Mouse (Mus musculus) kidney, adult 8-10 months (tissue): ENCODE data around the gene Nxpe3.

Source experiments
- DNase-seq, 2 experiments: peaks; one replicate each; pipeline ENCODE4 v3.0.0; 2022

Gene Nxpe3

DNA sequence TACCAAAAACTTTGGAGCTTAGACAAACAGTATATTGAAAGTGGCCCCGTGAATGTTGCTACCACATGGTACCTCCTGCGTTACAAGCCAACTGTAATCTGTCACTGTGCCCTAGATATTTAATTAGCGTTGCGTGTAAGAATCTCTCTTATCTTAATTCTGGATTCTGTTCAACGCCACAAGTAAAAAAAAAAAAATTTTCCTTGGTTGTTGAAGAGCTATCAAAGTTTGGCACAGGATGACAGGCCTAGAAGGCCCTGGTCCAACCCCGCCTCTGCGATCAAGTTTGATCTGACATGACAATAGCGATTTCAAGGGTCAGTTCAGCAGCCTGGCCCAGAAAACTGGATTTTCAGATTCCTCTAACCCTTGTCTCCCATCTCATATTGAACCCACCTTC lies 62.5 kb downstream of the Nxpe3 start:
- no peak for DNase-seq

GRCm38 (mm10) chr16:55832040-55832439 lies 63.0 kb downstream of the Nxpe3 start:
- DNase-seq, result no peak

DNA sequence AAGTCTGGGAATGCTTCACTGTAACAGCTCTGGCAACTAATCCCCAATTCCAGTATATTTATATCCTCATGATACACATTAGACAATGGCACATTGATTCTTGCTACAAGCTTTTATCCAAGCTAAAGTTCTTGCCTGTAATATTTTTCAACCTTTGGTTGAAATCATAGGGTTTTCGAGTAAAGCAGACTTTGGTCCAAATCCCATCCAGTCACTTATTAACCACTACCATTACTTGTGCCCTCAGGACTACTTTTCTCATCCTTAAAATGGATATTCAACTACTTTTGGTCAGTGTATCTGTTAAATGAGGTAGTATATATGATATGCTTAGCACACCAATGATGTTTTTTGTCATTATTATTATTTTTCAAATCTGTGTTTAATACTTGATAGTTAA lies 63.6 kb downstream of the Nxpe3 start:
- no peak for DNase-seq

DNA sequence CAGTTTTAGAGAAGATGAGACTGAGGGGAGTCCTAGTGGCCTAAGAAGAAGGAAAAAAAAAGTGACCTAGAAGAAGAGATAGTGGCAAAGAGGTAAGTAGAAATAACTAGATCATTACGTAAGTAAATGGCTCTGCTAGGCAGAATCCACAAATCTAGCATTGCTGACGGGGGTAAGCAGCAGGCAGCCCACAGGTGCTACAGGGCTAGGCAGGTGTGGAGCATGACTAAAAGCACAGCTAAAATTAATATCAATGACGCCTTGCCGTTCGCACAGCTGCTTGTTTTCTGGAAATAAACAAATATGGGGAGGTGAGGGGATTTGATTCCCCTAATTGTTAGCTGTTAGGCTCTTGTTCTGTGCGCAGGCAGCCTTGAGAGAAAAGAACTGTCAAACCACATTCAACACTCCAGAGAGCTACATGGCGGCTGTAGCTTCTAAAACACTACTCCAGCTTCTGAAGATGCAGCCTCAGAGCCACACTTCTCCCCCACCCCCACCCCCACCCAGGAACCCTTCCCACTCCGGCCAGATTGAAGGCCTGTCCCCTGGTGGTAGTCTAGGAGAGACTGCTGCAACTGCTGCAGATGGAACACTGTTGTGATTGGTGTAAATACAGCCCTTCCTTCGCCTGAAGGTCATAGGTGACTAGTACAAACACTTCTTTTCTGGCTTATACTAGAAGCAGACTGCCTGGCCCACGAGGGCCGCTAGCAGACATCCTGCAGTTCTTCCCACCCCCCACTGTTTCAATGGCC lies 71.5 kb downstream of the Nxpe3 start:
- no peak for DNase-seq

DNA sequence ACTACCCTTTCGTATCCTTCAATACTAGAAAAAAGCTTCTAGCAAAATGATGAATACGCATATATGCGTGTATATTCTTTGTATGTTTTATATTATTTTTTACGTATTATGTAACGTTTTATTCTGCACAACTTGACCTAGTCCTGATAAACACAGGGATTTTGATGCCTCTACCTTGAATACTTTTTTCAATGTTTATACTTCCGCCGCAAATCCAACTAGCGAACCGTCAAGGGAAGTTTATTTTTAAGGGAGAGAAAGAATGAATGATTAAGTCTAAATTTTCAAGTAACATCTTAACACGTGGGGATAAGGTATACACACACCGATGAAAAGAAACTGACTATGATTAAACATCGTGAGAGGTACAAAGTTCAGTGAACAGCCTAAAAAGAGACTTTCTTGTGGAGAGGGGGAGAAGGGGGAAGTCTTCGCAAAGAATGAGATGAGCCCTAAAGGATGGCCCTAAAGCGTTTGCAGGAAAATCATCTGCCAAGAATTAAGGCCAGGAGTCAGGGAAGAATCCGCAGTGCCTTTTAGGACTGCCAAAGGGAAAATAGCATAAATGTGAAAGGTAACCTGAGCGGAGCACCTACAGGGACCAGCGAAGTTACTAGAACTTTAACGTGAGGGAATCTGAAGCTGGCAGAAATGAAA lies 72.2 kb downstream of the Nxpe3 start:
- no peak for DNase-seq

- peak; percentile 97 for DNase-seq
Observed at GRCm38 (mm10) chr16:55821997-55822740, 72.9 kb downstream of the Nxpe3 start.

GRCm38 (mm10) chr16:55821571-55821981 lies 73.5 kb downstream of the Nxpe3 start:
- peak in 1 of 2 experiments; percentile 48 for DNase-seq

- DNase-seq, result no peak
Observed at GRCm38 (mm10) chr16:55820916-55821570, 74.0 kb downstream of the Nxpe3 start.

DNA sequence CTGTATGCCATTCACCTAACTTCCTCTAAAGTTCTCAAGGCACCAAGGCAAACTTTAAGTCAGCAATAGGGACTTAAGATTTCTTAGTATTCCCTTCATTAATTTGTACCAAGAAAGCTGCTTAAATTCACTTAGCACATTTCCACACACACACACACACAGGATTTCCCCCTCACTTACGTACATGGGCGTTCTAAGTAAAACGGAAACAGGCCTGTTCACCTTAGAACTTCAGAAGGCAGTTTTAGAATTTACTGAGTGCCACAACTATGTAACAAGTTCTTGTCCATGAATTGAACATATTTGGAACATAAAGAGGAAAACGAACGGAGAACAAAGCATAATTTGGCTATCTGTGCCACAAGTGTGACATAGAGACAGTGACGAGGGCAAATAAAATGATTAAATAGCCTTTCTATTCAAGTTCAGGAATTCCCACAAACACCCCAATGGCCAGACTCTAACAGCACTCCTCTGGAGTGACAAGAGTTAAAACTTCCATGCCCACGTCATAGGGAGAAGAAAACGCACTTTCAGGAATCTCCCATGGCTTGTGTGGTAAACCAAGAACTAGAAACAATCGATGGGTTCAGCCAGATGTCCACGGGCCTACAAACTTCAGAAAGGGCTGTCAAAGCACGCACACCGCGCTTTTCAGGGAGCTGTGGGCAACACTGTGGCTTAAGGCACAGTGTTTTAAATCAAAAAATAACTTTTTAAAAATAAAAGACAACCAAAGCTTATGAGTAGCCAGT lies 74.7 kb downstream of the Nxpe3 start:
- DNase-seq, result peak in 1 of 2 experiments; percentile 28

DNA sequence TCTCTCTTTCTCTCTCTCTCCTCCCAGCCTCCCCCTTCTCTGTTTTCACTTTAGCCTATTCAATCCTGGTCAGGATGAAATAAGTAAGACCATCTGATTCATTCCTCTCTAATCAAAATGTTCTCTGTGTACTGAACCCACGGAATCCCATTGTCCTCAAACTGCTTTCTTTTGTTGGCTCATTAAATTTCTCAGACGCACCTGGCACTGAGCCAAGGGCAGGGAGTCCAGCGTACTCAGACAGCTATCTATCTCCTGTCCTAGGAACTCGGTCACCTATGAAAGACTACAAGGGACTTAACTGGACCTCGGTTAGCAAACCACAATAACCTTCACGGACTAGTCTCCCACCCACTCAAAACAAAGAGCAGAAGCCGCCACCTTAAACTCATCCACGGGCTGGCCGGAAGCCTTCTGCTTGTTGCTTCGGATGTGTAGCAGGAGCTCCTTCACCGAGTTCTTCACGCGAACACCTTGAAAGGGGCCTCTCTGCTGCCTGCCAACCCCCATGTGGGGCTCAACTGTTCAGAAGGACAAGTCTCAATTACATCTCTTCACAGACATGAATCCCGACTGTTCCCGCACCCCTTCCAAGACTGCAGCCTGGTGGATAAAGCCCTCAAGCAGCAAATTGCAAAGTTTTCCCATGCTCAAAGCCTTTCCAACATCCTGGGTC lies 75.8 kb downstream of the Nxpe3 start:
- DNase-seq, result peak; percentile 66 to 79

DNA sequence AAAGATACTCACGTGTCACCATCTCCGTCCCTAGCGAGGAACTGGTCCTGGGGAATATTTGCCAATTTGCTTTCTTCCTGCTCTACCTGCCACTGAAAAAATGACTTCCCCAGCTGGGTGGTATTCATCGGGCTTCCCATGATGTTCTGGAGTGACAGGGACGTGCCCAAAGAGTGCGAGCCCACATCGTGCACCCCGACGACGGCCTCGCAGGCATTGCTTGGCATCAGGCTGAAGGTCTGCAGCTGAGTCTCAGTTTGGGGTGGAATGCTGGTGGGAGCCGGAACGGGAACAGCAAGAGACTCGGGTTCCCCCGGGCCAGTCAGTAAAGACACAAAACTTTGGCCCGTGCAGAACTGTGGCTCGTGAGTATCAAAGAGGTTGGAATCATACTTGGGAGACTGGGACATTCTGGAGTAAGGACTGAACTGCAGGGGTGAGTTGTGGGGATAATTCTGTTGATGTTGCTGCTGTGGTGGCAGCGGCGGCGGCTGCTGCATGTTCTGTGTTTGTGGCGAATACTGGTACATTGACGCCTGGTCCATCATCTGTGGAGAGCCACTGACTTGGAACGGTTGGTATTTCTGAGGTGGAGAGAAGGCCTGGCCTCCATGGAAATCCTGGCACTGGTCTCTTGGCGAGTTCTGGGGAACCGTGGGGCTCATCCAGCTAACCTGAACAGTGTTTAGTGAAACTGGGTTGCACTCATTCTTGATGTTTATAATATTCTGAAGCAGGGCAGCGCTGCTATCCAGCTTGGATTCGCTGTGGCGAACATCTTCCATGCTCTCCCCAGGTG lies 77.2 kb downstream of the Nxpe3 start:
- DNase-seq, result no peak

- DNase-seq, result peak; percentile 44 to 82
Observed at GRCm38 (mm10) chr16:55816202-55816941, 78.7 kb downstream of the Nxpe3 start.

- no peak for DNase-seq
Observed at GRCm38 (mm10) chr16:55815466-55815865, 79.6 kb downstream of the Nxpe3 start.

DNA sequence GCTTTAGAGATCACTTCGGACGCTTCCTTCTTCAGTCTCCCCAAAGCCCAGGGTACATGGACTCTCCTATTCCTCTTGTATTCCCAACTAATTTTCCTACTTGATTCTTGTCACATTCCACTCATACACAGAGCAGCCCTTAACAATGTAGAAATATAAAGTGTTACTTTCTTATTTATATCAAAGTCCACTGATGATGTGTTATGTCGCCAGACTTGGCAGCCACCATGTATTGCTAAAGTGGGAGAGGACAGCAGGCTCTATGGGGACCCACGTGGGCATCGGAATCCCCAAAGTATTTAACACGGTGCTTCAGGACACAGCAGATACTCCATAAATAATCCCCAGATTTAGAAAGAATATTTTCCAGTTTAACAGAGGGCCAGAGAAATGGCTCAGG lies 80.4 kb downstream of the Nxpe3 start:
- no peak for DNase-seq

GRCm38 (mm10) chr16:55813916-55814315 lies 81.2 kb downstream of the Nxpe3 start:
- no peak for DNase-seq

DNA sequence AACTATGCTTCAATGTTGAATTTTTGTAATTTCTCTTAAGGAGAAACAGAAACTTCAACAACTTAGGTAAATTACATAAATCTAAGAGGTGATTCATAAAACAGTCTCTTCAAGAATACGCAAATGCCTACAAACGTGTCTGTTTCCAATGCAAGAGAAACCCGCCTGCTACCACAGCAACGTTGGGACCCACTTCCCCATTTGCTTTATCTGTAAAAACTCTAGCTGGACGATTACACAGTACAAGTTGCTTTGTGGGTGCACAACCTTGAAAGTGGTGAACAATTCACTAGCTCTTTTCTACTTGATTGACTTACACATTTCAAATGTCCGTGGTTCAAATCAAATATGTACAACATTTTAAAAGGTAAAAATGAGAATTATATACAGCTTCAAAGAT lies 83.3 kb downstream of the Nxpe3 start:
- DNase-seq, result no peak

- no peak for DNase-seq
Observed at GRCm38 (mm10) chr16:55809779-55810514, 85.1 kb downstream of the Nxpe3 start.

DNA sequence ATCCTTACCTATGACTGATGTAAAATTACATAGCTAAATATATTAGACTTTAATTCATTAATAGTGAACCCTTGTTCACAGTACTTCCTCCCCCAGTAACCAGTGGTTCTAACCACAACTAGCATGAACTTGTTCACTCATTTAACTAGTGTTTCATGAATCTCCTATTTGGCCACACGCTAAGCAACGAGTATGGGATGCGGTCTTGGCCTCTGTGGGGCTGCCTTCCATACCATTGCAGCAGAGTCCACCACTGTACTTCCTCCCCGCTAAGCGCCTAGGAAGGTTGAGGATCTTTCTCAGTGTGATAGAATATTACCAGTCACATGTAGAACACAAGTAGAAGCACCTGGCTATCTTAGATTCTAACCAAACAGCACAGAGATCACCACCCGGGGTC lies 85.7 kb downstream of the Nxpe3 start:
- DNase-seq, result no peak

DNA sequence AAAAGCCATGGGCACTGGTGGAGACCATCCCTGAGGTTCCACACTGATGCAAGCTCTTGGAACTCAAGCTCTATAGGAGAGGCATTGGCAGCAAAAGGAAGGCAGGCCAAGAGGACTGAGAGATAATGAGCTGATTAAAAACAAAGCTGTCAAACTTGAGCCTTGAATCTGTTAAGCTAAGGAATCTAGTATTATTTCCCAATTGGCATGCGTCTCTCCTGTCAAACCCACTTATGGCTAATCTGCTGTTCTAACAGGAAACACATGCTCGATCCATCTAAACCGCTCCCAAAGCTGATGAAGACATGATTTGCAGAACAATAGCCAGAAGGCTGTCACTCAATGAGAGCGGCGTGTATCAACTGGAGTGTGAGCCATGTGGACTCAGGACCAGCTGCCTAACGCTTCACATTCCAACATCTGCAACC lies 87.6 kb downstream of the Nxpe3 start:
- DNase-seq, result no peak

DNA sequence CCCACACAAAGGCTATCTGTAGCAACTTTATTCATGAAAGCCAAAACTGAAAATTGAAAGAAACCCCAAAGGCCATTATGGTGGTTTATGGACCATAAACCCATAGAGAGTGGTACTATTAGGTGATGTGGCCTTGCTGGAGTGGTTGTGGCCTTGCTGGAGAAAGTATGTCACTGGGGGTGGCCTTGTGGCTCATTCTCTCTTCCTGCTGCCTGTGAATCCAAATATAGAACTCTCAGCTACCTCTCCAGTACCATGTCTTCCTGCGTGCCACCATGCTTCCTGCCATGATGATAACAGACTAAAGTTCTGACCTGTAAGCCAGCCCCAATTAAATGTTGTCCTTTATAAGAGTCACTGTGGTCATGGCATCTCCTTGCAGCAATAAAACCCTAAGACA lies 90.3 kb downstream of the Nxpe3 start:
- DNase-seq, result no peak
